Mouse (Mus musculus): Measurements from ENCODE around the gene 6720489N17Rik.
A peak's percentile ranks its signal among the peaks of the same experiment; 100 is the strongest.
"Not testable (repeated sequence)": the region's sequence is repeated elsewhere in the genome, so short reads cannot be mapped to it uniquely, and the experiment has no call there.

The 6720489N17Rik gene

GRCm38 (mm10) chr13:62623577-62624276 is at the start of gene 6720489N17Rik:
Gene 6720489N17Rik, minus strand, starts transcription at chr13:62624182.
- peak; percentile 77 for DNase-seq (ENCODE audit: low spot score)

GRCm38 (mm10) chr13:62653369-62653743 is 29.4 kb upstream of the 6720489N17Rik start:
- DNase-seq (ENCODE audit: low spot score), result peak; percentile 40

GRCm38 (mm10) chr13:62652681-62653368 is 28.8 kb upstream of the 6720489N17Rik start:
- peak; percentile 53 for DNase-seq (ENCODE audit: low spot score)

- peak; percentile 50 for DNase-seq (ENCODE audit: low spot score)
Observed at GRCm38 (mm10) chr13:62627071-62627470, 3.1 kb upstream of the 6720489N17Rik start.

DNA sequence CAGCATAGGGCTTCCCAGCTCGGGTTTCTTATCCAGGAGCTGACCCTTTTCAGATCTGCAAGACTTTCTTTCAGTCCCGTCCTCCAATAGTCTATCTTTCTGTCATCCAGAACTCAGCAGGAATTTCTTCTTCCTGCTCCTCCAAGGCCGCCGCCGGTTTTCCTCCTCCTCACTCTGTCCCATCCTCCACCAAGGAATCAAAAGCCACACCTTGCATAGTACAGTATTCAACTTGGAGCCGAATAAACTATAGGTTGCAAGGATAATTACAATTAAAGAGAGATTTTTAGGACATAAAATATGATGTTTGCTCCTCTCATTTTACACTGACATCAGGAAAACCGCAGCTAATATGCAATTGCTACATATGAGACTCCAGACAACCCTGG is 289 bp upstream of the 6720489N17Rik start:
- DNase-seq (ENCODE audit: low spot score), result not testable (repeated sequence)

DNA sequence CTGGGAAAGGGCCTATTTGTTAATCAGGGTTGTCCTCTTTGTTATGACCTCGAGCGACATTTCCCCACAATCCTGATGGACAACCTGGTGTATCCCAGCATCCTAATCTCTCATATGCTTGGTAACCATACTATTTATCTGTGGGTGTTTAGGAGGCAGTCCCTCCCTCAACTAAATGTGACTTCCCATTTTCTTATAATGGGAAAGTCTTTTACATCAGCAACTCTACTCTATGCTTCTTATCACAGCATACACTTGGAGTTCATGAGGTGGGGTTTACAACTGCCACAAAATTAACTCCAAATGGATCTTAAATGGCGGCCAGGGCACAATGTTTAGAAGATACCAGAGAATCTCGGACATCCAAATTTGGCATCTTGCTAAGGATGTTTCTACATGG is 6.5 kb downstream of the 6720489N17Rik start:
- DNase-seq (ENCODE audit: low spot score), result not testable (repeated sequence)

GRCm38 (mm10) chr13:62571099-62571498 is 52.9 kb downstream of the 6720489N17Rik start, which contains the start of gene Zfp934:
Gene Zfp934, minus strand, starts transcription at chr13:62571199.
- DNase-seq (ENCODE audit: low spot score), result not testable (repeated sequence)

DNA sequence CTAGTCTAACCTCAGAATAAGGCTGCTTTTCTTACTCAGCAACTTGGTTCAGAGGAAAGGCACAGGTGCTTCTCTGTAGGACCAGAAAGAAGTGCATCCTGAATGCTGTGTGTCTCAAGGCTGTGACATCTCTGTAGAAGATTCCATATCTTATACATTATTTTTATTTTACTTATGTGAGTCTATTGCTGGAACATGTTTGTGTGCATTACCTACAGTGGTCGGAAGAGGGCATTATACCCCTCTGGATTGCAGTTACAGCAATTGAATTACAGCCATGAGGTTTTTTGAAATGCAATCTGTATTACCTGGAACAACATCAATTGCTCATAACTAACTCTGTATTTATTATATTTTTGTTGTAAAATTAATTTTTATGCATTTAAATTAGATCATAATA is 62.3 kb downstream of the 6720489N17Rik start:
- peak; percentile 45 for DNase-seq (ENCODE audit: low spot score)

DNA sequence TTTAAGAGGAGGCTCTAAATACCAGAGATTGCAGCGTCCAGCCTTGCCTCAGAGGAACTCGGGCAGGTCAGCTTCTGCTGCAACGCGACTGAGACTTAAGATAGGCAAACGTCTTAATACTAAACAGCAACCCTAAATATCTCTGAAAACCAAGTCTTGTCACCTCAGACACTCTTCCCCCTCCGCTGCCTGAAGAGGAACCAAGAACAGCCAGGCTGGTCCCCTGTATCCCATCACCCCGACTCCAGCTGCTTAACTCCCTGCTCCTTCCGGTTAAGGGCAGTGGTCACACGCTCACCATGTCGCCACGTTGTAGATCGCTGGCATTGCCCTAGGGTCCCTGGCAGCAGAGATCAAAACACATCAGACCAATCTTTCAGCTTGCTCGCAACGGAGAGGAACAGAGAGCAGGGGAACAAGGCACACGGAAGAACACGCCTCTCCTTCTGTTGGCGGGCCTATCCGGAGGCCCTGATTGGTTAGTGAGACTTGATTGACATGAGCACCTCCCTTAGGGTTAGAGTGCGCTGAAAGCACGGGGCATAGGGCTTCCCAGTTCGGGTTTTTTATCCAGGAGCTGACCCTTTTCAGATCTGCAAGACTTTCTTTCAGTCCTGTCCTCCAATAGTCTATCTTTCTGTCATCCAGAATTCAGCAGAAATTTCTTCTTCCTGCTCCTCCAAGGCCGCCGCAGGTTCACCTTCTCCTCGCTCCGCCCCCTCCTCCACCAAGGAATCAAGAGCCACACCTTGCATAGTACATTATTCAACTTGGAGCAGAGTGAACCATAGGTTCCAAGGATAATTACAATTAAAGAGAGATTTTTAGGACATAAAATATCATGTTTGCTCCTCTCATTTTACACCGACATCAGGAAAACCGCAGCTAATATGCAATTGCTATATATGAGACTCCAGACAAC is 65.5 kb downstream of the 6720489N17Rik start, which contains the start of gene Zfp935:
Zfp935 (minus strand) TSS at position 323 of the 922 bp plus-strand sequence.
- DNase-seq (ENCODE audit: low spot score), result peak; percentile 70

Measured in testis, postnatal 10 days (tissue).